Mouse (Mus musculus) left cerebral cortex, adult 18-20 months (tissue): ENCODE data around the gene 2410004P03Rik. TPM values are rescaled to one million over a fixed set of nuclear protein-coding genes. Genes with fewer than 3 reads are reported as not detected.

ENCODE experiments used
- DNase-seq, 2 experiments: peaks; one replicate each; pipeline ENCODE4 v3.0.0; 2021 to 2022; ENCODE audit warnings: low spot score in 2 of 2, mixed read lengths in 1 of 2
- long read RNA-seq, 2 experiments: library from polyadenylated mRNA; stranded (forward); transcript quantifications; one replicate each; pipeline ENCODE4 v2.0.0; 2021
- total RNA-seq, 2 experiments: library from RNA; stranded (reverse); gene quantifications; 2 replicates each; pipeline ENCODE4 v1.2.3; 2021

The 2410004P03Rik gene
- 1 to 10 TPM in 1 of 2 experiments, under 1 TPM in 1; 0.75 to 1.3 TPM for total RNA-seq
- long read RNA-seq, experiment 1, partial matches to known transcripts, result 1 of 2 reads
- long read RNA-seq, experiment 1, other reads (novel, unspliced or antisense), result 1 of 2 reads
- long read RNA-seq, experiment 2, result 0 reads

GRCm38 (mm10) chr12:17011100-17011870, at the start of gene 2410004P03Rik:
Gene 2410004P03Rik, minus strand, starts transcription at chr12:17011727.
- DNase-seq, result peak; percentile 53 to 76

- no peak for DNase-seq
Observed at GRCm38 (mm10) chr12:17061183-17061722, 49.7 kb upstream of the 2410004P03Rik start.

- DNase-seq, result no peak
Observed at GRCm38 (mm10) chr12:17058490-17058889, 47.0 kb upstream of the 2410004P03Rik start.

- no peak for DNase-seq
Observed at GRCm38 (mm10) chr12:17057110-17057509, 45.6 kb upstream of the 2410004P03Rik start.

- no peak for DNase-seq
Observed at GRCm38 (mm10) chr12:17055766-17056165, 44.2 kb upstream of the 2410004P03Rik start.

- no peak for DNase-seq
Observed at GRCm38 (mm10) chr12:17054691-17055090, 43.2 kb upstream of the 2410004P03Rik start.

GRCm38 (mm10) chr12:17052673-17053072, 41.1 kb upstream of the 2410004P03Rik start:
- DNase-seq, result peak in 1 of 2 experiments; percentile 53

- peak; percentile 38 to 47 for DNase-seq
Observed at GRCm38 (mm10) chr12:17051057-17051456, 39.5 kb upstream of the 2410004P03Rik start.

GRCm38 (mm10) chr12:17049796-17050195, 38.3 kb upstream of the 2410004P03Rik start:
- DNase-seq, result no peak

- DNase-seq, result no peak
Observed at GRCm38 (mm10) chr12:17048979-17049612, 37.6 kb upstream of the 2410004P03Rik start.

- DNase-seq, result no peak
Observed at GRCm38 (mm10) chr12:17043311-17043710, 31.8 kb upstream of the 2410004P03Rik start.

- DNase-seq, result no peak
Observed at GRCm38 (mm10) chr12:17040567-17040966, 29.0 kb upstream of the 2410004P03Rik start.

GRCm38 (mm10) chr12:17039415-17039814, 27.9 kb upstream of the 2410004P03Rik start:
- DNase-seq, result no peak

GRCm38 (mm10) chr12:17038246-17038645, 26.7 kb upstream of the 2410004P03Rik start:
- no peak for DNase-seq

GRCm38 (mm10) chr12:17037053-17037610, 25.6 kb upstream of the 2410004P03Rik start:
- DNase-seq, result peak; percentile 59 to 67

GRCm38 (mm10) chr12:17036532-17036931, 25.0 kb upstream of the 2410004P03Rik start:
- DNase-seq, result no peak

- peak in 1 of 2 experiments; percentile 48 for DNase-seq
Observed at GRCm38 (mm10) chr12:17035128-17035527, 23.6 kb upstream of the 2410004P03Rik start.

GRCm38 (mm10) chr12:17034671-17035070, 23.1 kb upstream of the 2410004P03Rik start:
- DNase-seq, result no peak

GRCm38 (mm10) chr12:17033464-17033841, 21.9 kb upstream of the 2410004P03Rik start:
- DNase-seq, result peak in 1 of 2 experiments; percentile 27

- DNase-seq, result peak; percentile 86 to 93
Observed at GRCm38 (mm10) chr12:17032694-17033463, 21.4 kb upstream of the 2410004P03Rik start.
